Mouse (Mus musculus): Measurements from ENCODE around the gene Plin4. TPM values are rescaled to one million over a fixed set of nuclear protein-coding genes. Genes with fewer than 3 reads are reported as not detected.
"Not testable (repeated sequence)": the region's sequence is repeated elsewhere in the genome, so short reads cannot be mapped to it uniquely, and the experiment has no call there.

Gene Plin4
- total and polyA plus RNA-seq, 2 experiments: 2.1 to 2.8 TPM

GRCm38 (mm10) chr17:56079921-56080320 lies 29.7 kb downstream of the Plin4 start:
- TF ChIP-seq CTCF (IDR thresholded peaks at IDR 0.05; ENCODE audit: low read depth, low read length) (no peak), POLR2A (IDR thresholded peaks at IDR 0.05; ENCODE audit: extremely low read depth, insufficient read depth, low read length) (no peak)
- Histone ChIP-seq H3K9ac (ENCODE audit: low read depth, low read length) (peak overlapping the region; percentile 87), H3K36me3 (ENCODE audit: control insufficient read depth, insufficient read depth, low read length) (peaks cover 8% of the 10 kb centered on the region), H3K4me3 (ENCODE audit: insufficient read depth, low read depth, low read length) (peak overlapping the region; percentile 82), H3K4me1 (ENCODE audit: control insufficient read depth, insufficient read depth, low read length) (peaks cover 15% of the 10 kb centered on the region), H3K27ac (replicated peaks; ENCODE audit: insufficient read depth, low read depth, low read length) (no peak overlapping the region), H3K27me3 (ENCODE audit: control insufficient read depth, insufficient read depth, low read length) (no peaks in the 10 kb centered on the region), H3K79me2 (ENCODE audit: control insufficient read depth, insufficient read depth, low read length) (peaks cover 17% of the 10 kb centered on the region; the same call in 1 of the 2 replicates)
- WGBS: under 1% methylated on average over 11 of the region's 11 CpGs
- DNase-seq (ENCODE audit: extremely low read depth, low read depth, low spot score): peak; percentile 35

GRCm38 (mm10) chr17:56078880-56079795 lies 30.5 kb downstream of the Plin4 start, which contains the start of gene Hdgfl2:
Gene Hdgfl2, plus strand, starts transcription at chr17:56079634.
- H3K4me1 ChIP-seq (ENCODE audit: control insufficient read depth, insufficient read depth, low read length): peaks cover 16% of the 10 kb centered on the region
- H3K4me3 ChIP-seq (ENCODE audit: insufficient read depth, low read depth, low read length): peak within 1 kb of the TSS; percentile 82
- peak; percentile 100 for DNase-seq (ENCODE audit: extremely low read depth, low read depth, low spot score)
- H3K27ac ChIP-seq (replicated peaks; ENCODE audit: insufficient read depth, low read depth, low read length): peak within 1 kb of the TSS; percentile 75
- WGBS: under 1% methylated on average over 61 of the region's 61 CpGs
- H3K9ac ChIP-seq (ENCODE audit: low read depth, low read length): peak within 1 kb of the TSS; percentile 87
- no peaks in the 10 kb centered on the region for H3K27me3 ChIP-seq (ENCODE audit: control insufficient read depth, insufficient read depth, low read length)
- peaks cover 6% of the 10 kb centered on the region for H3K36me3 ChIP-seq (ENCODE audit: control insufficient read depth, insufficient read depth, low read length)
- TF ChIP-seq POLR2A (IDR thresholded peaks at IDR 0.05; ENCODE audit: extremely low read depth, insufficient read depth, low read length): peak; percentile 95
- TF ChIP-seq CTCF (IDR thresholded peaks at IDR 0.05; ENCODE audit: low read depth, low read length): no peak
- H3K79me2 ChIP-seq (ENCODE audit: control insufficient read depth, insufficient read depth, low read length): peaks cover 17% of the 10 kb centered on the region; the same call in 1 of the 2 replicates

- not testable (repeated sequence) for H3K36me3 ChIP-seq (ENCODE audit: control insufficient read depth, insufficient read depth, low read length); H3K27me3 ChIP-seq (ENCODE audit: control insufficient read depth, insufficient read depth, low read length); H3K9ac ChIP-seq (ENCODE audit: low read depth, low read length); H3K4me3 ChIP-seq (ENCODE audit: insufficient read depth, low read depth, low read length); DNase-seq (ENCODE audit: extremely low read depth, low read depth, low spot score)
- peak overlapping the region; percentile 75 for H3K27ac ChIP-seq (replicated peaks; ENCODE audit: insufficient read depth, low read depth, low read length)
- peaks cover 17% of the 10 kb centered on the region; the same call in 1 of the 2 replicates for H3K79me2 ChIP-seq (ENCODE audit: control insufficient read depth, insufficient read depth, low read length)
- WGBS: 64% methylated on average over 9 of the region's 9 CpGs
- peaks cover 22% of the 10 kb centered on the region for H3K4me1 ChIP-seq (ENCODE audit: control insufficient read depth, insufficient read depth, low read length)
Observed at GRCm38 (mm10) chr17:56078361-56078760, 31.2 kb downstream of the Plin4 start.

- no peak for TF ChIP-seq POLR2A (IDR thresholded peaks at IDR 0.05; ENCODE audit: extremely low read depth, insufficient read depth, low read length)
- TF ChIP-seq CTCF (IDR thresholded peaks at IDR 0.05; ENCODE audit: low read depth, low read length): no peak
- Histone ChIP-seq H3K36me3 (ENCODE audit: control insufficient read depth, insufficient read depth, low read length) (peaks cover 7% of the 10 kb centered on the region), H3K27me3 (ENCODE audit: control insufficient read depth, insufficient read depth, low read length) (no peaks in the 10 kb centered on the region), H3K79me2 (ENCODE audit: control insufficient read depth, insufficient read depth, low read length) (peaks cover 19% of the 10 kb centered on the region; the same call in 1 of the 2 replicates), H3K4me1 (ENCODE audit: control insufficient read depth, insufficient read depth, low read length) (peaks cover 22% of the 10 kb centered on the region), H3K27ac (replicated peaks; ENCODE audit: insufficient read depth, low read depth, low read length) (no peak overlapping the region), H3K9ac (ENCODE audit: low read depth, low read length) (no peak overlapping the region), H3K4me3 (ENCODE audit: insufficient read depth, low read depth, low read length) (no peak overlapping the region)
- 84% methylated on average over 5 of the region's 5 CpGs for WGBS
- no peak for DNase-seq (ENCODE audit: extremely low read depth, low read depth, low spot score)
Observed at GRCm38 (mm10) chr17:56077523-56077922, 32.1 kb downstream of the Plin4 start.

- TF ChIP-seq CTCF (IDR thresholded peaks at IDR 0.05; ENCODE audit: low read depth, low read length) (peak; percentile 45), POLR2A (IDR thresholded peaks at IDR 0.05; ENCODE audit: extremely low read depth, insufficient read depth, low read length) (peak; percentile 51; the same call in 1 of the 2 replicates)
- WGBS: under 1% methylated on average over 35 of the region's 35 CpGs
Observed at GRCm38 (mm10) chr17:56074827-56075208, 34.8 kb downstream of the Plin4 start, which contains the start of gene Ubxn6. Gene Ubxn6, minus strand, starts transcription at chr17:56075028.

More at GRCm38 (mm10) chr17:56074827-56075208, 34.8 kb downstream of the Plin4 start, which contains the start of gene Ubxn6:
- H3K27me3 ChIP-seq (ENCODE audit: control insufficient read depth, insufficient read depth, low read length): no peaks in the 10 kb centered on the region
- peak within 1 kb of the TSS; percentile 99 for H3K27ac ChIP-seq (replicated peaks; ENCODE audit: insufficient read depth, low read depth, low read length)
- H3K9ac ChIP-seq (ENCODE audit: low read depth, low read length): peak within 1 kb of the TSS; percentile 88
- peaks cover 3% of the 10 kb centered on the region; the same call in 1 of the 2 replicates for H3K79me2 ChIP-seq (ENCODE audit: control insufficient read depth, insufficient read depth, low read length)
- DNase-seq (ENCODE audit: extremely low read depth, low read depth, low spot score): peak; percentile 83
- peaks cover 12% of the 10 kb centered on the region for H3K4me1 ChIP-seq (ENCODE audit: control insufficient read depth, insufficient read depth, low read length)
- H3K36me3 ChIP-seq (ENCODE audit: control insufficient read depth, insufficient read depth, low read length): peaks cover 21% of the 10 kb centered on the region
- peak within 1 kb of the TSS; percentile 89 for H3K4me3 ChIP-seq (ENCODE audit: insufficient read depth, low read depth, low read length)

All from liver, adult 2 months (tissue).